19 mouse cellular contexts compared by ENCODE assay signal in the genomic region with DNA sequence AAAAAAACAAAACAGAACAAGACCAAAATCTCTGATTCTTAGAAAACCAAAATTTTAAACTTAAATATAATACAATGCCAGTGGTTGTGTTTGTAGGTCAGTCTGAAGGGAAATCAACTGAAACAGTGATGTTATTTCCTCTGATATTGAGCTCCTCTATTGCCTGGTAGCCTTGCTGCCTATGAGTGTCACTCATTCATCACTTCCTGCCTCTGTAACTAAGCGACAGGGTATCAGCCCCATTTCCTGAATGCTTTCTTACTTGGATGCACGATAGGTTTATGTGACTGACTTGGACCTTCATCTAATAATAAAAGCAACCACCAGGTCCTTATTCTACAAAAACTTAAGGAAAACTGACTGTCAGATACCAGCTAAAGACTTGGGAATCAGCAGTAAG.
"Had no signal": no experiment of that assay in that cellular context is flagged by ENCODE, and none has a peak within 500 bp of the region (broad histone marks: within the 10 kb centered on the region; RNA-seq: fewer than 3 reads in every experiment).

No protein-coding gene starts in this region.

- H3K27me3 ChIP-seq: midbrain, embryonic 12.5 days; neural tube, embryonic 13.5 days; neural tube, embryonic 15.5 days had no signal

- H3K4me1 ChIP-seq: midbrain, embryonic 10.5 days; midbrain, embryonic 12.5 days; neural tube, embryonic 15.5 days had no signal

- H3K27ac ChIP-seq: midbrain, embryonic 10.5 days; midbrain, embryonic 12.5 days; neural tube, embryonic 13.5 days; neural tube, embryonic 15.5 days had no signal

- H3K36me3 ChIP-seq: midbrain, embryonic 10.5 days; midbrain, embryonic 12.5 days; neural tube, embryonic 13.5 days; neural tube, embryonic 15.5 days had no signal

- H3K9me3 ChIP-seq: midbrain, embryonic 10.5 days; midbrain, embryonic 12.5 days; neural tube, embryonic 13.5 days; neural tube, embryonic 15.5 days had no signal

- H3K9ac ChIP-seq: lung, embryonic 14.5 days; midbrain, embryonic 12.5 days; neural tube, embryonic 13.5 days; neural tube, embryonic 15.5 days had no signal

- DNase-seq: lung, adult 18-20 months; lung, embryonic 14.5 days; lung, postnatal 10 days; lung, postnatal 4 days; midbrain, embryonic 14.5 days; retina, postnatal 1 day; right cerebral cortex, adult 18-20 months; right cerebral cortex, postnatal 25 days; right cerebral cortex, postnatal 4 days; spleen, adult 18-20 months; thymus, adult 18-20 months; thymus, postnatal 14 days; thymus, postnatal 36 days had no signal

- H3K4me3 ChIP-seq: midbrain, embryonic 10.5 days; midbrain, embryonic 12.5 days; myocyte; neural tube, embryonic 13.5 days; neural tube, embryonic 15.5 days had no signal

- H3K4me2 ChIP-seq: lung, embryonic 14.5 days; midbrain, embryonic 12.5 days; neural tube, embryonic 13.5 days; neural tube, embryonic 15.5 days had no signal

- ATAC-seq: midbrain, embryonic 16.5 days had no signal
